ENCODE assay signal across 9 mouse cellular contexts in genomic region chr16:4682628-4683179, GRCm38 (mm10). TPM values are rescaled to one million over a fixed set of nuclear protein-coding genes. Genes with fewer than 3 reads are reported as not detected.
DNase-seq lines count a peak whose midpoint lies in the region; ATAC-seq and TF ChIP-seq lines count a peak whose summit lies in the region.
"Had no signal": no experiment of that assay in that cellular context is flagged by ENCODE, and none has a peak within 500 bp of the region (broad histone marks: within the 10 kb centered on the region; RNA-seq: fewer than 3 reads in every experiment).

No protein-coding gene starts in this region.

- WGBS in heart, embryonic 11.5 days (ENCODE audit: insufficient replicate concordance), result 70% methylated on average over 4 of the region's 4 CpGs
- 68% methylated on average over 4 of the region's 4 CpGs for WGBS in forebrain, embryonic 15.5 days
- 50% methylated on average over 4 of the region's 4 CpGs for WGBS in liver, postnatal 0 days (ENCODE audit: insufficient replicate concordance)

- H3K79me2 ChIP-seq in CH12.LX (replicated peaks; ENCODE audit: control insufficient read depth, extremely low read depth, insufficient read depth, poor library complexity, severe bottlenecking), result peaks cover 27% of the 10 kb centered on the region

- no peak overlapping the region for H3K9ac ChIP-seq in heart, embryonic 11.5 days (ENCODE audit: low read depth, low read length)
- H3K9ac ChIP-seq in CH12.LX (ENCODE audit: insufficient read depth, low read depth), result peak overlapping the region; percentile 98
- 0 out of 2 replicates have a peak overlapping the region, but pooled peaks have one; percentile 83 for H3K9ac ChIP-seq in forebrain, embryonic 15.5 days (replicated peaks)
- peak overlapping the region; percentile 86; the same call in 1 of the 2 replicates for H3K9ac ChIP-seq in liver, postnatal 0 days (replicated peaks)

- no peak for DNase-seq in heart, postnatal 14 days
- no peak for DNase-seq in CH12.LX (ENCODE audit: extremely low read depth)
- no peak for DNase-seq in liver, postnatal 0 days
- no peak for DNase-seq in spleen, postnatal 36 days (ENCODE audit: low spot score in 2 of 2)
- DNase-seq in left cerebral cortex, postnatal 36 days (ENCODE audit: low spot score in 2 of 2), result no peak
- no peak for DNase-seq in spleen, postnatal 4 days (ENCODE audit: low spot score in 2 of 2)
- DNase-seq: left cerebral cortex, postnatal 4 days had no signal

- in situ Hi-C loops in CH12.LX (cut with MboI; ENCODE audit: low pct_ligation_motif_present, low pct_unique_long_range_greater_than_20kb, low sequenced_read_pairs), result no loop called here

- H3K9me3 ChIP-seq in heart, embryonic 11.5 days (replicated peaks; ENCODE audit: control insufficient read depth, low read length), result no peaks in the 10 kb centered on the region
- no peaks in the 10 kb centered on the region for H3K9me3 ChIP-seq in CH12.LX (replicated peaks; ENCODE audit: low read length)
- H3K9me3 ChIP-seq in forebrain, embryonic 15.5 days, result no peaks in the 10 kb centered on the region
- no peaks in the 10 kb centered on the region for H3K9me3 ChIP-seq in liver, postnatal 0 days (ENCODE audit: low read length)

- H3K36me3 ChIP-seq in heart, embryonic 11.5 days (ENCODE audit: control insufficient read depth, insufficient read depth, low read length), result peaks cover 2% of the 10 kb centered on the region; the same call in 1 of the 2 replicates
- peaks cover 4 to 16% of the 10 kb centered on the region in 2 experiments for H3K36me3 ChIP-seq in CH12.LX (replicated peaks in 1 of 2; ENCODE audit: control insufficient read depth in 1 of 2, insufficient read depth in 1 of 2, low read length in 1 of 2)
- H3K36me3 ChIP-seq in forebrain, embryonic 15.5 days, result peaks cover 7% of the 10 kb centered on the region; the same call in 1 of the 2 replicates
- H3K36me3 ChIP-seq in liver, postnatal 0 days (replicated peaks; ENCODE audit: insufficient read depth, low read length), result peaks cover 1% of the 10 kb centered on the region

- H3K4me2 ChIP-seq in heart, embryonic 11.5 days, result peak overlapping the region; percentile 95
- peak overlapping the region; percentile 89 for H3K4me2 ChIP-seq in CH12.LX (ENCODE audit: insufficient read depth, low read depth, poor library complexity, severe bottlenecking)
- peak overlapping the region; percentile 96; the same call in 1 of the 2 replicates for H3K4me2 ChIP-seq in forebrain, embryonic 15.5 days (replicated peaks)
- peak overlapping the region; percentile 86 for H3K4me2 ChIP-seq in liver, postnatal 0 days (ENCODE audit: low read depth, low read length)

- no peak overlapping the region for H3K27ac ChIP-seq in heart, embryonic 11.5 days (ENCODE audit: low read depth, low read length)
- H3K27ac ChIP-seq in CH12.LX (ENCODE audit: insufficient read depth, low read depth), result peak overlapping the region; percentile 78
- no peak overlapping the region for H3K27ac ChIP-seq in forebrain, embryonic 15.5 days (replicated peaks)
- peak overlapping the region; percentile 91 for H3K27ac ChIP-seq in liver, postnatal 0 days (ENCODE audit: low read depth)

- TF ChIP-seq POLR2A in CH12.LX (IDR thresholded peaks at IDR 0.05; ENCODE audit: low read depth, low read length), result no peak

- TF ChIP-seq RAD21 in CH12.LX (IDR thresholded peaks at IDR 0.05; ENCODE audit: low read depth, low read length), result no peak

- dilution Hi-C loops in CH12.LX (cut with MboI; ENCODE audit: extremely low pct_ligation_motif_present, extremely low pct_unique_long_range_greater_than_20kb, low sequenced_read_pairs), result no loop called here

- 0 out of 2 replicates have a peak, but pooled peaks have one; percentile 32 for TF ChIP-seq EP300 in CH12.LX (IDR thresholded peaks at IDR 0.05; ENCODE audit: low read length)
- no peak for TF ChIP-seq EP300 in liver, postnatal 0 days (IDR thresholded peaks at IDR 0.05; ENCODE audit: low read depth)

- intact Hi-C loops in heart, postnatal 14 days (cut with DNase I), result no loop called here
- intact Hi-C loops in left cerebral cortex, postnatal 36 days (cut with DNase I), result loop anchor here (5.0 kb wide), 1 partner anchor 105 kb away; no protein-coding TSS in a partner anchor

- peaks cover 14% of the 10 kb centered on the region for H3K4me1 ChIP-seq in heart, embryonic 11.5 days (ENCODE audit: control insufficient read depth, insufficient read depth, low read length)
- H3K4me1 ChIP-seq in CH12.LX (ENCODE audit: control insufficient read depth in 1 of 2, insufficient read depth in 2 of 2), result peaks cover 17 to 56% of the 10 kb centered on the region in 2 experiments
- peaks cover 31% of the 10 kb centered on the region for H3K4me1 ChIP-seq in forebrain, embryonic 15.5 days
- peaks cover 33% of the 10 kb centered on the region for H3K4me1 ChIP-seq in liver, postnatal 0 days (ENCODE audit: insufficient read depth)

- H3K4me3 ChIP-seq in heart, embryonic 11.5 days (ENCODE audit: low read depth, low read length), result peak overlapping the region; percentile 93; the same call in 1 of the 2 replicates
- H3K4me3 ChIP-seq in CH12.LX (replicated peaks in 1 of 3; ENCODE audit: low read depth in 2 of 3, low read length in 2 of 3, poor library complexity in 1 of 3), result peak overlapping the region; percentile 63 to 83 (median 81)
- H3K4me3 ChIP-seq in forebrain, embryonic 15.5 days, result no peak overlapping the region
- peak overlapping the region; percentile 91; the same call in 1 of the 2 replicates for H3K4me3 ChIP-seq in liver, postnatal 0 days (ENCODE audit: low read depth, low read length)

- TF ChIP-seq CTCF in CH12.LX (conservative IDR thresholded peaks at IDR 0.05 in 1 of 2, IDR thresholded peaks at IDR 0.05 in 1 of 2; ENCODE audit: low read depth in 2 of 2, low read length in 2 of 2), result no peak
- no peak for TF ChIP-seq CTCF in liver, postnatal 0 days (IDR thresholded peaks at IDR 0.05; ENCODE audit: low read depth)

- no peak for ATAC-seq in heart, embryonic 11.5 days (replicated peaks; ENCODE audit: insufficient number of reproducible peaks, low FRiP score, low TSS enrichment)
- ATAC-seq in forebrain, embryonic 15.5 days (replicated peaks), result no peak
- ATAC-seq in liver, postnatal 0 days, result no peak

- H3K27me3 ChIP-seq in heart, embryonic 11.5 days (ENCODE audit: control insufficient read depth, insufficient read depth, low read length), result no peaks in the 10 kb centered on the region
- H3K27me3 ChIP-seq in CH12.LX (replicated peaks), result no peaks in the 10 kb centered on the region
- no peaks in the 10 kb centered on the region for H3K27me3 ChIP-seq in forebrain, embryonic 15.5 days
- H3K27me3 ChIP-seq in liver, postnatal 0 days (ENCODE audit: insufficient read depth, low read length), result no peaks in the 10 kb centered on the region

TF ChIP-seq in CH12.LX, 34 proteins besides CTCF, POLR2A, EP300 and RAD21 (continues in another document):
- TF ChIP-seq USF1 (IDR thresholded peaks at IDR 0.05; ENCODE audit: low read depth, low read length), result peak; percentile 61

RNA-seq across cellular contexts. Expression of gene Coro7, which starts 3.1 kb away (rescaled TPM):
- polyA plus RNA-seq in heart, embryonic 11.5 days (2014; fragmentation: Nextera tagmentation; extraction: Ambion mirVana), result 12.1 and 12.4 TPM in 2 replicates
- total RNA-seq in heart, postnatal 14 days (2021), result 10 to 100 TPM; 20.6 to 20.7 TPM
- 19.8 and 20.0 TPM in 2 replicates for total RNA-seq in CH12.LX (2012; rRNA removed)
- 5.7 and 6.1 TPM in 2 replicates for total RNA-seq in CH12.LX (2014; rRNA removed)
- polyA plus RNA-seq in CH12.LX (2012; ENCODE audit: insufficient read length, low read depth), result 40.2 and 43.2 TPM in 2 replicates
- 25.0 TPM in 2 replicates for polyA plus RNA-seq in forebrain, embryonic 15.5 days (2015; fragmentation: Nextera tagmentation; extraction: Ambion mirVana)
- polyA plus RNA-seq in liver, postnatal 0 days (2015; fragmentation: Nextera tagmentation; extraction: Ambion mirVana), result 6.8 and 10.3 TPM in 2 replicates
- total RNA-seq in left cerebral cortex, postnatal 36 days (2021), result 100 to 1,000 TPM in 1 of 2 experiments, 10 to 100 TPM in 1; 88.4 to 100 TPM

RNA-seq across cellular contexts. Expression of gene Nmral1, which starts 36.5 kb away (rescaled TPM):
- 53.1 and 58.3 TPM in 2 replicates for polyA plus RNA-seq in heart, embryonic 11.5 days (2014; fragmentation: Nextera tagmentation; extraction: Ambion mirVana)
- total RNA-seq in heart, postnatal 14 days (2021), result 1 to 10 TPM; 3.2 to 4.5 TPM
- total RNA-seq in CH12.LX (2012; rRNA removed) (20.0 and 20.3 TPM in 2 replicates), CH12.LX (2014; rRNA removed) (2.4 and 3.6 TPM in 2 replicates)
- polyA plus RNA-seq in CH12.LX (2012; ENCODE audit: insufficient read length, low read depth), result 3.2 TPM in 2 replicates
- polyA plus RNA-seq in forebrain, embryonic 15.5 days (2015; fragmentation: Nextera tagmentation; extraction: Ambion mirVana), result 103 and 115 TPM in 2 replicates
- polyA plus RNA-seq in liver, postnatal 0 days (2015; fragmentation: Nextera tagmentation; extraction: Ambion mirVana), result 20.4 and 24.1 TPM in 2 replicates
- total RNA-seq in left cerebral cortex, postnatal 36 days (2021), result 10 to 100 TPM; 10.8 to 11.0 TPM

RNA-seq across cellular contexts. Expression of gene Dnaja3, which starts 42.9 kb away (rescaled TPM):
- 63.6 and 72.6 TPM in 2 replicates for polyA plus RNA-seq in heart, embryonic 11.5 days (2014; fragmentation: Nextera tagmentation; extraction: Ambion mirVana)
- 100 to 1,000 TPM; 121 to 123 TPM for total RNA-seq in heart, postnatal 14 days (2021)
- total RNA-seq in CH12.LX (2012; rRNA removed) (80.4 and 81.8 TPM in 2 replicates), CH12.LX (2014; rRNA removed) (85.1 and 85.3 TPM in 2 replicates)
- 51.5 and 56.6 TPM in 2 replicates for polyA plus RNA-seq in CH12.LX (2012; ENCODE audit: insufficient read length, low read depth)
- polyA plus RNA-seq in forebrain, embryonic 15.5 days (2015; fragmentation: Nextera tagmentation; extraction: Ambion mirVana), result 55.8 and 58.0 TPM in 2 replicates
- 66.0 and 70.5 TPM in 2 replicates for polyA plus RNA-seq in liver, postnatal 0 days (2015; fragmentation: Nextera tagmentation; extraction: Ambion mirVana)
- total RNA-seq in left cerebral cortex, postnatal 36 days (2021), result 10 to 100 TPM; 59.4 to 66.5 TPM

RNA-seq across cellular contexts. Expression of gene Vasn, which starts 43.0 kb away (rescaled TPM):
- polyA plus RNA-seq in heart, embryonic 11.5 days (2014; fragmentation: Nextera tagmentation; extraction: Ambion mirVana), result 9.5 and 10.6 TPM in 2 replicates
- 10 to 100 TPM; 12.1 to 14.7 TPM for total RNA-seq in heart, postnatal 14 days (2021)
- total RNA-seq in CH12.LX (2012; rRNA removed), result 1.4 and 2.0 TPM in 2 replicates
- 2.2 TPM in 2 replicates for total RNA-seq in CH12.LX (2014; rRNA removed)
- 4.1 and 5.0 TPM in 2 replicates for polyA plus RNA-seq in CH12.LX (2012; ENCODE audit: insufficient read length, low read depth)
- polyA plus RNA-seq in forebrain, embryonic 15.5 days (2015; fragmentation: Nextera tagmentation; extraction: Ambion mirVana), result 3.0 and 3.6 TPM in 2 replicates
- polyA plus RNA-seq in liver, postnatal 0 days (2015; fragmentation: Nextera tagmentation; extraction: Ambion mirVana), result 1.6 and 1.9 TPM in 2 replicates
- total RNA-seq in left cerebral cortex, postnatal 36 days (2021), result 10 to 100 TPM in 1 of 2 experiments, 1 to 10 TPM in 1; 9.8 to 11.2 TPM

RNA-seq across cellular contexts. Expression of gene Hmox2, which starts 43.5 kb away (rescaled TPM):
- 102 and 109 TPM in 2 replicates for polyA plus RNA-seq in heart, embryonic 11.5 days (2014; fragmentation: Nextera tagmentation; extraction: Ambion mirVana)
- 10 to 100 TPM; 70.5 to 71.1 TPM for total RNA-seq in heart, postnatal 14 days (2021)
- total RNA-seq in CH12.LX (2012; rRNA removed) (72.3 and 73.2 TPM in 2 replicates), CH12.LX (2014; rRNA removed) (74.0 and 80.4 TPM in 2 replicates)
- 91.9 and 121 TPM in 2 replicates for polyA plus RNA-seq in CH12.LX (2012; ENCODE audit: insufficient read length, low read depth)
- polyA plus RNA-seq in forebrain, embryonic 15.5 days (2015; fragmentation: Nextera tagmentation; extraction: Ambion mirVana), result 85.3 and 88.3 TPM in 2 replicates
- polyA plus RNA-seq in liver, postnatal 0 days (2015; fragmentation: Nextera tagmentation; extraction: Ambion mirVana), result 56.8 and 57.7 TPM in 2 replicates
- 10 to 100 TPM; 77.2 to 88.6 TPM for total RNA-seq in left cerebral cortex, postnatal 36 days (2021)

Comparison
In these comparisons a context has a peak if more than half of its experiments do, and no peak if none do; other contexts are left out.
1. H3K27ac ChIP-seq: peak in CH12.LX (single experiment) and liver, postnatal 0 days (single experiment); none in heart, embryonic 11.5 days (single experiment) and forebrain, embryonic 15.5 days (single experiment).
2. Peak in every context shown above with its lines, with median percentiles within 50 percentile points of each other: H3K4me2 ChIP-seq.